Mouse (Mus musculus): ENCODE results near the gene Dis3l2. TPM values are rescaled to one million over a fixed set of nuclear protein-coding genes. Genes with fewer than 3 reads are reported as not detected.

The Dis3l2 gene
- total and polyA plus RNA-seq, 3 experiments, result 12.4 to 17.4 (median 16.5) TPM

DNA sequence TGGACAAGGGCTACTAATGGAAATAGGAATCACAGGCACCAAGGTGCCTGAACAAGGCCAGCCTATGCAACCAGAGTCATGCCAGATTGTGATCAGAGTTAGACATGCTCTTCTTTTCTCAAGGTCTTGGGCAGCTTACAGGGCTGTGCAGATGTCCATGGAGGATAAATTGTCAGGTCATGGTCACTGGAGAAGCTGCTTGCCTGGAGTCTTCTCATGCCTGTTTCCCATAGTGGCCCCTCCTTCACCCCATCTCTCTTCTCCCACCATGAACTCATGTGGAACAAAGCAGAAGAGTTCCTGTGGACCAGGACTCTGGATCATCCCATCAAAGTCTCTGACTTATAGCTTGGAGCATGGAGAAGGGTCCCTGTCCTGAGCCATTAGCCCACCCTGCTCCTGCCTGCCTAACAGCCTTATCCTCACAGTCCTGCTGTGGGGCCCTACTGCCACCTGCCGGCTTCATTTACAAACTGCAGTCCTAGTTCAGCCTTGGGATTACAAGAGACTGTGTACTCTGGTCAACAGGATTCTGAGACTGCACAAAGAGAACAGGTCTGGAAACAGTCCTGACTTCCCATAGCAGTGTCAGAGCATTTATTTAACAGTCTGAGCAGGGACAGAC lies 338.3 kb downstream of the Dis3l2 start:
- Histone ChIP-seq H3K9me3 (replicated peaks; ENCODE audit: low read length) (no peaks in the 10 kb centered on the region), H3K4me3 (replicated peaks in 1 of 3; ENCODE audit: low read depth in 2 of 3, low read length in 2 of 3, poor library complexity in 1 of 3) (no peak overlapping the region), H3K4me2 (ENCODE audit: insufficient read depth, low read depth, poor library complexity, severe bottlenecking) (no peak overlapping the region), H3K36me3 (replicated peaks in 1 of 2; ENCODE audit: control insufficient read depth in 1 of 2, insufficient read depth in 1 of 2, low read length in 1 of 2) (peaks cover 7 to 34% of the 10 kb centered on the region in 2 experiments), H3K27ac (ENCODE audit: insufficient read depth, low read depth) (no peak overlapping the region), H3K9ac (ENCODE audit: insufficient read depth, low read depth) (no peak overlapping the region), H3K27me3 (replicated peaks) (no peaks in the 10 kb centered on the region), H3K79me2 (replicated peaks; ENCODE audit: control insufficient read depth, extremely low read depth, insufficient read depth, poor library complexity, severe bottlenecking) (no peaks in the 10 kb centered on the region), H3K4me1 (ENCODE audit: control insufficient read depth in 1 of 2, insufficient read depth in 2 of 2) (peaks cover 0 to 20% of the 10 kb centered on the region in 2 experiments; a peak in 2 of 4 replicates)
- in situ Hi-C loops (cut with MboI; ENCODE audit: low pct_ligation_motif_present, low pct_unique_long_range_greater_than_20kb, low sequenced_read_pairs) (loop anchor here (5.0 to 25.0 kb wide), 2 partner anchors 375 to 605 kb away; partner anchors contain the start of genes Nmur1 and Tex44), dilution Hi-C loops (cut with MboI; ENCODE audit: extremely low pct_ligation_motif_present, extremely low pct_unique_long_range_greater_than_20kb, low sequenced_read_pairs) (no loop called here)
- peak; percentile 52 for DNase-seq (ENCODE audit: extremely low read depth)
- TF ChIP-seq ZC3H11A (IDR thresholded peaks at IDR 0.05; ENCODE audit: low read depth, low read length) (peak; percentile 37), HCFC1 (IDR thresholded peaks at IDR 0.05; ENCODE audit: low read depth, low read length) (no peak), RCOR1 (conservative IDR thresholded peaks at IDR 0.05; ENCODE audit: low read depth, low read length) (no peak), PAX5 (IDR thresholded peaks at IDR 0.05; ENCODE audit: low read length) (no peak), SMC3 (IDR thresholded peaks at IDR 0.05; ENCODE audit: low read depth, low read length) (peak; percentile 86), RAD21 (IDR thresholded peaks at IDR 0.05; ENCODE audit: low read depth, low read length) (peak; percentile 91), CTCF (conservative IDR thresholded peaks at IDR 0.05 in 1 of 2, IDR thresholded peaks at IDR 0.05 in 1 of 2; ENCODE audit: low read depth in 2 of 2, low read length in 2 of 2) (peak; percentile 81 to 93), USF1 (IDR thresholded peaks at IDR 0.05; ENCODE audit: low read depth, low read length) (no peak), TCF12 (IDR thresholded peaks at IDR 0.05; ENCODE audit: low read depth, low read length) (0 out of 2 replicates have a peak, but pooled peaks have one; percentile 15), ELF1 (IDR thresholded peaks at IDR 0.05; ENCODE audit: low read depth, low read length) (no peak), NELFE (IDR thresholded peaks at IDR 0.05; ENCODE audit: low read depth, low read length) (peak; percentile 35; the same call in 1 of the 2 replicates)

GRCm38 (mm10) chr1:87050072-87050471 lies 346.5 kb downstream of the Dis3l2 start:
- Histone ChIP-seq H3K27ac (ENCODE audit: insufficient read depth, low read depth) (no peak overlapping the region), H3K9me3 (replicated peaks; ENCODE audit: low read length) (no peaks in the 10 kb centered on the region), H3K36me3 (replicated peaks in 1 of 2; ENCODE audit: control insufficient read depth in 1 of 2, insufficient read depth in 1 of 2, low read length in 1 of 2) (peaks cover 8 to 58% of the 10 kb centered on the region in 2 experiments), H3K9ac (ENCODE audit: insufficient read depth, low read depth) (no peak overlapping the region), H3K79me2 (replicated peaks; ENCODE audit: control insufficient read depth, extremely low read depth, insufficient read depth, poor library complexity, severe bottlenecking) (no peaks in the 10 kb centered on the region), H3K4me1 (ENCODE audit: control insufficient read depth in 1 of 2, insufficient read depth in 2 of 2) (no peaks in the 10 kb centered on the region), H3K4me2 (ENCODE audit: insufficient read depth, low read depth, poor library complexity, severe bottlenecking) (no peak overlapping the region), H3K4me3 (replicated peaks in 1 of 3; ENCODE audit: low read depth in 2 of 3, low read length in 2 of 3, poor library complexity in 1 of 3) (no peak overlapping the region), H3K27me3 (replicated peaks) (no peaks in the 10 kb centered on the region)
- DNase-seq (ENCODE audit: extremely low read depth), result no peak
- in situ Hi-C loops (cut with MboI; ENCODE audit: low pct_ligation_motif_present, low pct_unique_long_range_greater_than_20kb, low sequenced_read_pairs) (no loop called here), dilution Hi-C loops (cut with MboI; ENCODE audit: extremely low pct_ligation_motif_present, extremely low pct_unique_long_range_greater_than_20kb, low sequenced_read_pairs) (no loop called here)
- TF ChIP-seq CTCF (conservative IDR thresholded peaks at IDR 0.05 in 1 of 2, IDR thresholded peaks at IDR 0.05 in 1 of 2; ENCODE audit: low read depth in 2 of 2, low read length in 2 of 2) (no peak), MXI1 (IDR thresholded peaks at IDR 0.05; ENCODE audit: low read depth, low read length) (no peak)

GRCm38 (mm10) chr1:87050700-87051099 lies 347.1 kb downstream of the Dis3l2 start:
- dilution Hi-C loops (cut with MboI; ENCODE audit: extremely low pct_ligation_motif_present, extremely low pct_unique_long_range_greater_than_20kb, low sequenced_read_pairs) (no loop called here), in situ Hi-C loops (cut with MboI; ENCODE audit: low pct_ligation_motif_present, low pct_unique_long_range_greater_than_20kb, low sequenced_read_pairs) (no loop called here)
- no peak overlapping the region for H3K4me2 ChIP-seq (ENCODE audit: insufficient read depth, low read depth, poor library complexity, severe bottlenecking)
- H3K79me2 ChIP-seq (replicated peaks; ENCODE audit: control insufficient read depth, extremely low read depth, insufficient read depth, poor library complexity, severe bottlenecking), result no peaks in the 10 kb centered on the region
- H3K27ac ChIP-seq (ENCODE audit: insufficient read depth, low read depth), result no peak overlapping the region
- H3K4me1 ChIP-seq (ENCODE audit: control insufficient read depth in 1 of 2, insufficient read depth in 2 of 2), result no peaks in the 10 kb centered on the region
- no peaks in the 10 kb centered on the region for H3K9me3 ChIP-seq (replicated peaks; ENCODE audit: low read length)
- no peaks in the 10 kb centered on the region for H3K27me3 ChIP-seq (replicated peaks)
- H3K36me3 ChIP-seq (replicated peaks in 1 of 2; ENCODE audit: control insufficient read depth in 1 of 2, insufficient read depth in 1 of 2, low read length in 1 of 2), result peaks cover 5 to 52% of the 10 kb centered on the region in 2 experiments
- DNase-seq (ENCODE audit: extremely low read depth), result no peak
- no peak overlapping the region for H3K4me3 ChIP-seq (replicated peaks in 1 of 3; ENCODE audit: low read depth in 2 of 3, low read length in 2 of 3, poor library complexity in 1 of 3)
- no peak overlapping the region for H3K9ac ChIP-seq (ENCODE audit: insufficient read depth, low read depth)
- TF ChIP-seq TCF12 (IDR thresholded peaks at IDR 0.05; ENCODE audit: low read depth, low read length) (no peak), SIN3A (IDR thresholded peaks at IDR 0.05; ENCODE audit: low read length) (no peak), ELF1 (IDR thresholded peaks at IDR 0.05; ENCODE audit: low read depth, low read length) (no peak), GABPA (IDR thresholded peaks at IDR 0.05; ENCODE audit: insufficient replicate concordance, low read depth, low read length) (no peak), PAX5 (IDR thresholded peaks at IDR 0.05; ENCODE audit: low read length) (no peak), IRF4 (IDR thresholded peaks at IDR 0.05; ENCODE audit: low read depth, low read length) (no peak), CTCF (conservative IDR thresholded peaks at IDR 0.05 in 1 of 2, IDR thresholded peaks at IDR 0.05 in 1 of 2; ENCODE audit: low read depth in 2 of 2, low read length in 2 of 2) (no peak), RCOR1 (conservative IDR thresholded peaks at IDR 0.05; ENCODE audit: low read depth, low read length) (no peak), JUN (IDR thresholded peaks at IDR 0.05; ENCODE audit: insufficient read depth, low read depth, low read length) (no peak), USF1 (IDR thresholded peaks at IDR 0.05; ENCODE audit: low read depth, low read length) (no peak)

All from CH12.LX (cell line).